Mouse (Mus musculus) liver, embryonic 12.5 days (tissue): ENCODE data around the gene Cirbp. TPM values are rescaled to one million over a fixed set of nuclear protein-coding genes. Genes with fewer than 3 reads are reported as not detected.
A peak's percentile ranks its signal among the peaks of the same experiment; 100 is the strongest.

Experiments
- ATAC-seq: fragments of 200-750 bp; cut with Nextera tagmentation; 2 replicates; pipeline ENCODE4 v1.8.0; 2017; ENCODE audit warnings: moderate number of reproducible peaks, mild to moderate bottlenecking, moderate library complexity
- H3K27ac ChIP-seq: fragments of 300-500 bp; sonication (generic); 2 replicates; pipeline ENCODE4 v1.5.1; 2016; ENCODE audit warnings: mild to moderate bottlenecking
- H3K27me3 ChIP-seq: fragments of 300-500 bp; sonication (generic); replicated peaks from 2 replicates; pipeline ENCODE4 v1.6.1; 2016; ENCODE audit warnings: mild to moderate bottlenecking, moderate library complexity
- H3K36me3 ChIP-seq: fragments of 300-500 bp; sonication (generic); 2 replicates; pipeline ENCODE4 v1.6.1; 2016; ENCODE audit warnings: mild to moderate bottlenecking, moderate library complexity
- H3K4me1 ChIP-seq: fragments of 300-500 bp; sonication (generic); 2 replicates; pipeline ENCODE4 v1.6.1; 2016
- H3K4me2 ChIP-seq: fragments of 300-500 bp; sonication (generic); 2 replicates; pipeline ENCODE4 v1.6.1; 2016; ENCODE audit warnings: mild to moderate bottlenecking, moderate library complexity
- H3K4me3 ChIP-seq: fragments of 300-500 bp; sonication (generic); 2 replicates; pipeline ENCODE4 v1.5.1; 2016; ENCODE audit warnings: mild to moderate bottlenecking, moderate library complexity
- H3K9ac ChIP-seq: fragments of 300-500 bp; sonication (generic); 2 replicates; pipeline ENCODE4 v1.6.1; 2016; ENCODE audit warnings: mild to moderate bottlenecking, moderate library complexity
- H3K9me3 ChIP-seq: fragments of 300-500 bp; sonication (generic); replicated peaks from 2 replicates; pipeline ENCODE4 v1.6.1; 2016; ENCODE audit warnings: mild to moderate bottlenecking, moderate library complexity
- WGBS: fragments of 180-500 bp; shearing (Covaris S2); methylation state at CpG from one replicate; pipeline ENCODE4 v1.1.7; 2016; ENCODE audit not compliant: insufficient replicate concordance; 5-methylcytosine and 5-hydroxymethylcytosine counted together
- polyA plus RNA-seq: library from polyadenylated mRNA; unstranded; fragments of >200 nt; fragmentation: Nextera tagmentation; extraction: Ambion mirVana; gene quantifications from 2 replicates; pipeline ENCODE4 v1.2.1, GENCODE M21; 2016

Cirbp gene
- polyA plus RNA-seq, 1 experiment from 2014 or later: 22.1 TPM

DNA sequence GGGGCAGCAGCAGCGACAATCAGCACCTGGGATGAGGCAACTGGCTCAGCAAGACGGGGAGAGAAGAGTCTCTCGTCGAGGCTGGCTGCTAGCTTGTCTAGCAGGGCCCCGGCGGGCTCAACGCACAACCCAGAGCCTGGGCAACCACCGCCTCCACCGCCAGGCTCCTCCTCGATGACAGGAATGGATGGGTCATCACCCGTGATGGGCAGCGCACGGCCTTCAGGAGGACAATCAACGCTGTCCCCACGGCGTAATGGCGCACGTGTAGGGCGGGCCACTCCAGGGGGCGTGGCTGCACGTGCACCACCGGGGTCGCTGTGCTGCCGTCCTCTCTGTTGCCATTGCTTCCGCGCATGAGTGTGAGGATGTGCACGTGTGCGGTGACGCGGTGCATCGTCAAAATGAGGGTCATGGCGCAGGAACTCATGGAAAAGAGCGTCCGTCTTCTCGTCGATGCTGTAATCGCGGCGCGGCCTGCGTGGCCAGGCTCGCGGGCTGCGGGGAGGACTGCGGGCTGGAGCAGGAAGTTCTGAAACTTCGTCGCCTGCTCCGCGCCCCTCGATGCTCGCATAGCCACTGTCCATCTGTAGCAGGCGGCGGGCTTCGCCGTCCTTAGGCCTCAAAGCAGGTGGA is 34.4 kb upstream of the Cirbp start:
- peaks cover 70% of the 10 kb centered on the region for H3K36me3 ChIP-seq
- H3K27ac ChIP-seq: no peak overlapping the region
- H3K4me1 ChIP-seq: peaks cover 51% of the 10 kb centered on the region
- no peak overlapping the region for H3K9ac ChIP-seq
- no peak for ATAC-seq
- peak overlapping the region; percentile 31 for H3K4me2 ChIP-seq
- WGBS: 49% methylated on average over 55 of the region's 55 CpGs
- no peak overlapping the region for H3K4me3 ChIP-seq
- H3K27me3 ChIP-seq: peaks cover 20% of the 10 kb centered on the region
- H3K9me3 ChIP-seq: no peaks in the 10 kb centered on the region

GRCm38 (mm10) chr10:80131952-80132350 is 33.8 kb upstream of the Cirbp start:
- ATAC-seq: no peak
- WGBS: 72% methylated on average over 27 of the region's 27 CpGs

DNA sequence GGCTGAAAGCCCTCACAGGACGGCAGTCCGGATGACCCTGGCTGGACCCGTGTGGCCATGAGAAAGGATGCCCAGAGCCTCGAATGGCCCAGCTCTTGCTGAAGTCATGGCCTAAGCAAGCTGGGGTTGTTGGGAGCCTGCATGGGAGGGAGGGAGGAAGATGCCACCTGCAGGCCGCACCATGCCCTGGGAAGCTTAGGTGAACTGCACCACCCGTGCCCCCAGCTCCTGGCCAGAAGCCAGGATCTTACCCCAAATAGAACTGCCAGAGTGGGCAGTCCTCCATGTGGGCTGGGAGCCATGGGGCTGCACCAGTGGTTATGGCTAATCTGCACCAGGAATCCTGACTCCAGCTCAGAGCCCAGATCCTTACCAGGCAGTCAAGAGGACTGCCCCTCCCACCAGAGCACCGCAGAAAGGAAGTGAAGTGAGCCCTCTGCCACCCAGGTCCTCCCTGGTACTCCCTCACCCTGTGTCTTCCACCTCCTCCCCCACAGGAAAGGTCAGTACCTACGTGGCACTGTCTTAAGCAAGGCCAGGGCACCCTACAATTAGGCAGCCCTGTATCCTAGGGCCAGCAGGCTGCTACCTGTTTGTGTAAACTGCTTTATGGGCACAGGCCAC is 32.4 kb upstream of the Cirbp start:
- peaks cover 51% of the 10 kb centered on the region for H3K36me3 ChIP-seq
- whole genome bisulfite sequencing: 66% methylated on average over 8 of the region's 8 CpGs
- no peak overlapping the region for H3K9ac ChIP-seq
- H3K27ac ChIP-seq: 0 out of 2 replicates have a peak overlapping the region, but pooled peaks have one; percentile 4
- peaks cover 39% of the 10 kb centered on the region for H3K27me3 ChIP-seq
- no peak overlapping the region for H3K4me3 ChIP-seq
- H3K4me2 ChIP-seq: no peak overlapping the region
- peaks cover 58% of the 10 kb centered on the region for H3K4me1 ChIP-seq
- no peak for ATAC-seq
- H3K9me3 ChIP-seq: no peaks in the 10 kb centered on the region

More at GRCm38 (mm10) chr10:80131952-80132350, 33.8 kb upstream of the Cirbp start:
- Histone ChIP-seq H3K4me2 (peak overlapping the region; percentile 31), H3K4me3 (no peak overlapping the region), H3K9ac (no peak overlapping the region), H3K27ac (no peak overlapping the region), H3K9me3 (no peaks in the 10 kb centered on the region), H3K4me1 (peaks cover 51% of the 10 kb centered on the region), H3K27me3 (peaks cover 25% of the 10 kb centered on the region), H3K36me3 (peaks cover 65% of the 10 kb centered on the region)

DNA sequence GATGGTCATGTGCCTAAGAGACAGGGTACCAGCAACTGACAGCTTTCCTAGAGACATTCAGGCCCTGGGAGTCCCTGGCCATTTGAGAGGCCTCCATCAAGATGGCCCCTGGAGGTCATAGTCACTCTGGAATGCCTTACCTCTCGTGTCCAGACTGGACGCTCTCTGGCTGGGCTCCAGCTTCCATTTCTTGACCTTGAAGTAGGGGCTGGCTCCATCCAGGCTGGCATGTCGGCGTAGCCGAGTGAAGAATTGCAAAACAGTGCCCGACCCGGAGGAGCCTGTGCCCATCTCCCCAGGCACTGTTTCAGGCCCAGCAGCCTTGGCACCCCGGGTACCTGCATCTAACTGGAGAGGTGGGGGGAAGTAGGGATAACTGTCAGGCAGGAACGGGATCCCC is 31.4 kb upstream of the Cirbp start:
- no peak for ATAC-seq
- Histone ChIP-seq H3K9ac (no peak overlapping the region), H3K27ac (no peak overlapping the region), H3K4me3 (no peak overlapping the region), H3K4me2 (no peak overlapping the region), H3K27me3 (peaks cover 50% of the 10 kb centered on the region), H3K4me1 (peaks cover 62% of the 10 kb centered on the region), H3K36me3 (peaks cover 40% of the 10 kb centered on the region), H3K9me3 (no peaks in the 10 kb centered on the region)
- WGBS: 75% methylated on average over 9 of the region's 9 CpGs

DNA sequence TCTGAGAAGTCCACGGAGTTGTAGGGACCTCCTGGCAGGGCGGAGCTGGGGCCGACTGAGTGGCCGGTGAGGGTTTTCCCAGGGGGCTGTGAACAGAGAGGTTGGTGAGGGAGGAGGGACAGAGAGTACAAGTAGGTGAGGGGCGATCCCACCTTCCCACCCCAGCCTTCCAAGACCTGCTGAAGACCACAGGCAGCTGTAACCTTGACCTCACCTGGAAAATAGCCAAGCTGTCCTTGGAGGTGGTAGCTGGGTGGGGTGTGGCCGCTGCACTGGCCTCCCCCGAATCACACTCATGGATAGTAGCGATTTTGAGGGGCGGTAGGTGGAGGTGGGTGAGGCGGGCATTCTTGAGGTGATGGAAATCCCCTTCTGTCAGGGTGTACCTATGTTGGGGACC is 30.6 kb upstream of the Cirbp start:
- no peak overlapping the region for H3K4me3 ChIP-seq
- no peak overlapping the region for H3K9ac ChIP-seq
- no peaks in the 10 kb centered on the region for H3K9me3 ChIP-seq
- H3K27me3 ChIP-seq: peaks cover 56% of the 10 kb centered on the region
- peaks cover 33% of the 10 kb centered on the region for H3K36me3 ChIP-seq
- ATAC-seq: no peak
- H3K4me1 ChIP-seq: peaks cover 62% of the 10 kb centered on the region
- no peak overlapping the region for H3K27ac ChIP-seq
- 80% methylated on average over 10 of the region's 10 CpGs for WGBS
- no peak overlapping the region for H3K4me2 ChIP-seq

- Histone ChIP-seq H3K9me3 (no peaks in the 10 kb centered on the region), H3K27me3 (peaks cover 56% of the 10 kb centered on the region), H3K36me3 (peaks cover 28% of the 10 kb centered on the region), H3K4me1 (peaks cover 62% of the 10 kb centered on the region), H3K4me3 (no peak overlapping the region), H3K9ac (no peak overlapping the region), H3K27ac (no peak overlapping the region), H3K4me2 (no peak overlapping the region)
- 67% methylated on average over 1 of the region's 1 CpGs for WGBS
- ATAC-seq: no peak
Measured at GRCm38 (mm10) chr10:80135641-80136040, 30.1 kb upstream of the Cirbp start.

DNA sequence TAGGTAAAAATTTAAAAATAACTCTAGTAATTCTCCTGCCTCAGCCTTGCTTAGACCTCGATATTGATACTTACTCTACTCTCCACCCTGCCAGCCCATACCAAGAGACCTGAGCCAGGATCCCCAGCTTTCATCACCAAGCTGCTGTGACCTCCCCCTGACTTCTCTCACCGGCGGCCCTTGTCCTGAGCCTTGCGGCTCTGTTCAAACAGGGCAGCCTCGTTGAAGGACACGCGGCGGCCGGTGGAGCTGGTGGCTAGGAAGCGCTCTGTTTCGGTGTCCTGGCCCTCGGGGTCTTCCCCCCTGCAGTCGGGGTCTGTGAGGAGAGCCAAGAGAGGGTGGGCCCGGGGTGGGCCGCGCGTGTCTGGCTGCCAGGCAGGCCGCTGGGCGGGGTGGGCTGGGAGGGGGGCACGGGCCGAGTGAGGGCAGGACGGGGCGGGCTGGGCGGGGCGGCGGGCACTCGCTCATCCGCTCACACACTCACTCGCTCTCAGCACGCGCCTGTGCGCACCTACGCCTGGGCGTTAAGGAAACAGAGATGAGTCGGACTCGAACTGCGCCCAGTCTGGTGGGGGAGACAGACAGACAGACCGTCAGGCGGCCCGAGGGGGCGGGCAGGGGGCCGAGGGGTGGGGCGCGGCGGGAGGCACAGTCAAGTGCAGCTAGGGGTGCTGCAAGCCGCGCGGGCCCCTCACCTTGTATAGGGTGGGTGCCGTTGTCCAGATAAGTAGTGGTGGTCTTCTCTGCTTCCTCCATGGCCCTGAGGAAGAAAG is 29.4 kb upstream of the Cirbp start:
- H3K27me3 ChIP-seq: peaks cover 56% of the 10 kb centered on the region
- no peaks in the 10 kb centered on the region for H3K9me3 ChIP-seq
- no peak for ATAC-seq
- H3K9ac ChIP-seq: 0 out of 2 replicates have a peak overlapping the region, but pooled peaks have one; percentile 40
- WGBS: 27% methylated on average over 27 of the region's 49 CpGs
- H3K4me1 ChIP-seq: peaks cover 61% of the 10 kb centered on the region
- H3K27ac ChIP-seq: no peak overlapping the region
- peak overlapping the region; percentile 65 for H3K4me3 ChIP-seq
- peak overlapping the region; percentile 97 for H3K4me2 ChIP-seq
- H3K36me3 ChIP-seq: peaks cover 21% of the 10 kb centered on the region

DNA sequence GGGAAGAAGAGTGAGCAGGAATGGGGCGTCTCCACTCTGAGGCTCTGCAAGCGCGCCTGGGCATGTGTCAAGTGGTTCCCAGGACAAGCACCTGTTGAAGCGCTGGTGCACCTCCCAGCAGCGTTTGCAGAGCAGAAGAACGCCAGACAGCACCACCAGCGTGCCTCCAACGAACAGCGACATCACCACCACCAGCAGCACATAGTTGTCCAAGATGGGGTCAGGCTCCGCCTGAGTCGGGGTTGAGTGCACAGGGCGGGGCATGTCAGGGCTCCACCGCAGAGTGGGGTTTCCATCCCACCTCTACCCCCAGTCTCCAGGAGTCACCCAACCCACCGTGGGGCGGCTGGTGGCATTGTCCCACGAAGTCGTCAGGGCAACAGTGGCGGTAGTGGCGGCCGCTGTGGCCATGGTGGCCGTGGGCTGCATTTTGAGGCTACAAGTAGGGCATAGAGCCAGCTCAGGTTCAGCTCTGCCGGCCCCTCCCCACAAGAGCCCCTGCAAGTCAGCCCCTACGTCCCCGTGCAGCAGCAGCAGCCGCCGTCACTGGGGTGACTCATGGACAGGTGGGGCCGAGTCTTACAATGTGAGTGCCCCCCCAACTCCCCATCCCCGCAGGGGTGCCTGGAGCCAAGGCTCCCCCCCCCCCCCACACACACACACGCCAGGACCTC is 28.7 kb upstream of the Cirbp start:
- Histone ChIP-seq H3K27ac (no peak overlapping the region), H3K4me3 (peak overlapping the region; percentile 65), H3K4me2 (peak overlapping the region; percentile 97), H3K27me3 (peaks cover 56% of the 10 kb centered on the region), H3K9me3 (no peaks in the 10 kb centered on the region), H3K36me3 (peaks cover 13% of the 10 kb centered on the region), H3K9ac (peak overlapping the region; percentile 40; the same call in 1 of the 2 replicates), H3K4me1 (peaks cover 60% of the 10 kb centered on the region)
- no peak for ATAC-seq
- 5% methylated on average over 28 of the region's 29 CpGs for WGBS

DNA sequence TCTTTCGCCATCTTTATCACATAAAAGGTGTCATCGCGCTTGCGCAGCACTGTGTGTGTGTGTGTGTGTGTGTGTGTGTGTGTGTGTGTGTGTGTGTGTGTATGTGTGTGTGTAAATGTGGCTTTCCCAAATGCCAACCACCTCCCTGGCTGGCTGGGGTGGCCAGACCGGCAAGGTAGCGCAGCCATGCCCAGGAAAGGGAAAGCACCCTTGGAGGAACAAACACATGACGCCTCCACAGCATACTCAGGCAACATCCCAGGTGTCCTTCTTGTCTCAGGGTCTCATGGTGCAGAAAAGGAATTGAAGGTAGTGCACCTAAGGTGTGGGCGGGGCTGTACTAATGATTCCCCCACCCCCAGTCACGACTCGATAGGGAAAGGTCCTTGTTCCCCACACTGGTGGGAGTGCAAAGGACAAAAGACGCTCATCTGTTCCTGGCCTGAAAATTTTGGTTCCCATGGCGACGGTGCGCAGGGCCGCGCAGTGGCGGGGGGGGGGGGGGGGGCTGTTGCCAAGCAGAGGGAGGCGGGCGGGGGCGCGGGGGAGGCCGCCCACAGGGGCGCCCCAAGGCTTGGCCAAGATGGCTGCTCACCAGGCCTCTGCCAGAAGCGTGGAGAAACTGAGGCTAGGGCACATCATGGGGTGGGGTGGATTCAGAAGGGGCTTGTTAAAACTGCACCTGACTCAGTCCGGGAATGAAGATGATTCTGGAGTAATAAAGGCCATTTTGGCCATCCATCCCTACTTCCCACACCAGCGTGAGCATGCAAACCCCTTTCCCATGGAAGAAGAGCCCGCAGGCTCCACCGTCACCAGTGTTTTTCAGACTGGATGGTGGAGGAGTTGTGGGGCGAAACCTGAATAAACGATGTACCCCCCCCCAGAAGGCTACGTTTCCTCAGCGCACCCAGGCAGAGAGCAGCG is 27.9 kb upstream of the Cirbp start:
- peak overlapping the region; percentile 73 for H3K9ac ChIP-seq
- H3K4me1 ChIP-seq: peaks cover 64% of the 10 kb centered on the region
- no peak for ATAC-seq
- no peaks in the 10 kb centered on the region for H3K9me3 ChIP-seq
- H3K27me3 ChIP-seq: peaks cover 56% of the 10 kb centered on the region
- no peak overlapping the region for H3K27ac ChIP-seq
- peak overlapping the region; percentile 65 for H3K4me3 ChIP-seq
- 8% methylated on average over 32 of the region's 33 CpGs for WGBS
- peak overlapping the region; percentile 97 for H3K4me2 ChIP-seq
- peaks cover 5% of the 10 kb centered on the region for H3K36me3 ChIP-seq

DNA sequence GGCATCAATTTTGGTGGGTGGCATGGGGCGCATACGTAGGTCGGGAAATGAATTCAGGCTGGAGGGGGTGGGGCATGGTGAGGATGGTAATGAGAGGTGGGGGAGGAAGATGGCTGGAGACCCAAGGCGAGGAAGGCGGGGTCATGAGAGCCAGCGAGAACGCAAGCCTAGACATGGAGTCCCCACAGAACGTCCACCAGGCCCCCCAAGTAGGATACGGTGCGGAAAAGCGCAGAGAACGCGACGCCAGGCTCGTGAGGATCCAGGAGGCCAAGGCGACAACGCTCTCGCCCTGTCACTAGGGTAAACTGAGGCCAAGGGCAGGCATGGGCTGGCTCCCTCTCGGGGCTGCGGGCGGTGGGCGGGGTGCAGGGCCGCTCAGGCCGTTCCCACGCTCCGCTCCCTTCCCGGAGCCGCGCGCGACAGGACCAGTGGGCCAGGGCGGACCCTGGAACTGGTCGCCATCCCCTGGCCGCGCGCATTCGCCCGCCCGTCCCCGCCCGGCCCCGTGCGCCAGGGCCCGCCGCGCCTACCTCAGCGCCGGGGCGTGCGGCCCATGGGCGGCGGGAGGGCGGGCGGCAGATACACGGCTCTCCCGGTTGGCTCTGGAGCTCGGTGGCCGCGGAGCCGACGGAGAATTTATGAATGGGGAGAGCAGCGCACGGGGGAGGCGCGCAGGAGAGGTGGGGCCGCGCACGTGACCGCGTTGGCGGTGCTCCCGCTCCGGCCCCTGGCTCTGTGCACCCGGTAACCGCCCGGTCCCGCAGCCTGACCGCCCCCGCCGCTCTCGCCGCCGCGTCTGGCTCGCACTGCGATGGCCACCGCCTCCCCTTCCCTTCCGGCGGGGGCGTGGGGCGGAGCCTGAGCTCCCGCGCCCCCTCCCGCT is 27.0 kb upstream of the Cirbp start, which contains the start of gene Atp5d:
Gene Atp5d (plus strand): TSS at position 80 of the 886 bp plus-strand sequence.
- Histone ChIP-seq H3K27me3 (peaks cover 56% of the 10 kb centered on the region), H3K4me3 (peak within 1 kb of the TSS; percentile 65), H3K4me2 (peak within 1 kb of the TSS; percentile 97), H3K36me3 (peaks cover 6% of the 10 kb centered on the region), H3K4me1 (peaks cover 67% of the 10 kb centered on the region), H3K9ac (peak within 1 kb of the TSS; percentile 73), H3K9me3 (no peaks in the 10 kb centered on the region), H3K27ac (peak within 1 kb of the TSS; percentile 50)
- WGBS: under 1% methylated on average over 89 of the region's 94 CpGs
- peak; percentile 13; the same call in 1 of the 2 replicates for ATAC-seq
